Mouse (Mus musculus) layer of hippocampus, postnatal 25 days (tissue): ENCODE results near the gene Slc22a4. TPM values are rescaled to one million over a fixed set of nuclear protein-coding genes. Genes with fewer than 3 reads are reported as not detected.

ENCODE experiments used
- DNase-seq, 2 experiments: peaks; one replicate each; pipeline ENCODE4 v3.0.0; 2022; ENCODE audit warnings: mixed read lengths in 2 of 2, low spot score in 1 of 2; ENCODE audit errors: extremely low spot score in 1 of 2
- total RNA-seq, 2 experiments: library from RNA; stranded (reverse); gene quantifications; 2 replicates each; pipeline ENCODE4 v1.2.3; 2021

The Slc22a4 gene
- 1 to 10 TPM; 4.8 to 7.2 TPM for total RNA-seq

GRCm38 (mm10) chr11:54028044-54028951 lies at the start of gene Slc22a4:
Gene Slc22a4 (minus strand): TSS chr11:54028090.
- peak; percentile 47 to 52 for DNase-seq

DNA sequence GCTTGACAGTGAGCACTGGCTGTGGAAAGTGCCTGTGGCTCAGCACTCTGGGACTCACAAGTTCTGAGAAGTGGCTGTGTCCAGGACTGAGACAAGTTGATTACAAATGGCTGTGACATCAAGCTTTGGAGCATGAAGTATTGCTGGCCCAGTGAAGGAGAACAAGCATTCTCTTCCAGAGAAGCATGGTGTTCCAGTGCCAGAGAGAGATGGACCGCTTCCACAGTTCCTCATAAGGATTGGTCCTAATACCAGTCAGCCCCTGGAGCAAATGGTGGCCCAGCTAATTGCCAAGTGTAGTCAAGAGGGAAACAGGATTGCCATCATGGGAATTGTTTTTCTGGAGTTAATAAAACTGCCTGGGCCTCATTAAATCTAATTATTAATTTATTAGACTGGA lies 48.2 kb upstream of the Slc22a4 start:
- no peak for DNase-seq

DNA sequence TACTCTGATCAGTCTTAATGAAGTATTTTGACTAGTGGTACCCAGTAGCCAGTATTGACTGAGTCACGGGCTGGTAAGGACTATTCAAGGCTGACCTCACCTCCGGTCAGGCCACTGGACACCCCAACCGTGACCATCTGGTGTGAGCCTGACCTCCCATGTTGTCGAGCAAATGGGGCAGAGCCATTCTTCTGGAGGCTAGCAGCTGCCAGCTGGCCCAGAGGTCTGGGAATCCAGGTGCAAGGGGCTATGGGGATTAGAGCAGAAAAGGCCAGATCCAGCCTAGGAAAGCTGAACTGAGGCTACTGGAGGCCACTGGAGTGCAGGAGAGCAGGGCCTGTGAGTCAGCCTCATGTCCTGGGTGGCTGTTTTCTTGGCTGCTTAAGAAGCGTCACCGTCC lies 47.5 kb upstream of the Slc22a4 start:
- no peak for DNase-seq

GRCm38 (mm10) chr11:54073291-54073690 lies 45.4 kb upstream of the Slc22a4 start:
- DNase-seq = no peak

DNA sequence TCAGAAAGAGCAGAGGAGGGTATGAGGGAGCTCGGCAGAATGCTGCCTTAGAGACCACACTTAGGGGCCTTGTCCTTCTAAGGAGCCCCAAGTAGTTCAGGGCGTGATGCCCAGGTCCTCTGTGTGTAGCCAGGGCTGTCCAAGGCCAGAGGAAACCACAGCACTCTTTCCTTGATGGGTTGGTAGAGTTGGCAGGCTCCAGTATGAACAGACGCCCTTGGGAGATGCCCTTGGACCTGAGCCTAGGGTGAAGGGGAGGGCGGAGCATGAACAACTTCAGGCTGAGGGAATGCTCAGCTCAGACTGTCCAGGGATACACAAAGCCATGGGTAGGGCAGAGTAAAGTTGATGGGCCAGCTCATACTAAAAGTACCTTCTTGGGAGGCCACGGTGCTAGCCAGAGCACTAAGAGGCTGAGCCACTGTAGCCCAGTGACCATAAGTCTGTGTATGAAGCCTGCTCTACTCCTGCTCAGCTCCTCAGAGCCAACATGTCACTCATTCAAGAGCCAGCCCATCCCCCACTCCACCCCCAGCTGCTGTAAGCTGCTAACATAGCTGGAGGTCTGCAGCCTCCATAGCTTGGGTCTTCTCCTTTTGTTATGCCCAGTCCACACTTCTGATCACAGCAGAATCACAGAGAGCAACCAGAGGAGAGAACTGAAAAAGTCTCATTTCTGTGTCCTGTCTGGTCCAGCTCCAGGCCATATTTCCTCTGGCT lies 44.0 kb upstream of the Slc22a4 start:
- no peak for DNase-seq

GRCm38 (mm10) chr11:54068520-54069371 lies 40.9 kb upstream of the Slc22a4 start, which contains the start of gene Pdlim4:
Gene Pdlim4 (minus strand): TSS chr11:54069014.
- no peak for DNase-seq

DNA sequence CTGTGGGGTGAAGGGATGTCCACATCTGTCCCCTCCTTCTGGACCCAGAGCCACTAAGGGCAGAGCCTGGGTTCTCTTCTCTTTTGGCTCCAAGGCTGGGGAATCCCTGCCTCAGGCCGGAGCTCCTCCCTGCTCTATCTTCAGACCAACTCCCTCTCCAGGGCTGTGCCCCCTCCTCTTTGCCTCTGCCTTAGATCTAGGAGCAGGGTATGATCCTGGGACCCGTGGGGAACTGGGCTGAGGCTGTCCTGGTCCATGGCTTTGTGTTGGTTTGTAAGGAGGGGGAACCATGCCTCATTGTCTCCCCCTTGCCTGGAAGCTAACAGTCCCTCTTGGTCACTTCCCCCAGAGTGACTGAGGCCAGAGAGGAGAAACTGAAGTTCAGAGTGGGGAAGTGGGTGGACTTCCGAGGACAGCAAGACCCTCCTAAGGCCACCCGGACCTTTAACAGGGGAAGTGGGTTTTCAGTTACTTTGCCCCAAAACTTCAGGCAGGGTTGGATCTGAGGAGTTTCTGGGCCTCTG lies 40.2 kb upstream of the Slc22a4 start:
- no peak for DNase-seq

GRCm38 (mm10) chr11:54067318-54067995 lies 39.6 kb upstream of the Slc22a4 start:
- no peak for DNase-seq

DNA sequence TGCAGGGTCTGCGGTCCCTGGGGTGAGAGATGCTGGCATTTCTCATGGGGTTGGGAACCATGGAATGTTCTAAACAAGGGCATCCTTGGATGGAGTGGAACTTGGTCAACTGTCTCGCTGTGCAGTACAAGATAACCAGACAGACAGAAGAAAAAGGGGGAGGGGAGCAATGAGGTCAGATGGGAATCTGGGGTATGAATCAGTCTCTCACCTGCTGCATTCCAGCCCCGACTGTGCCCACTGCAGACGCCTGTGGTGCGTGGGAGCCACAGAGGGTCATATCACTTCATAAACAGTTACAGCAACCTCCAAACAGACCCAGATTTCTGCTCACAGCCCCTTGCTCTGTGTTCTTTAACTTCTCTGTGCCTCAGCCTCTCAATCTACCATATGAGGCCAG lies 38.5 kb upstream of the Slc22a4 start:
- DNase-seq = no peak

- DNase-seq = no peak
These were observed 38.0 kb upstream of the Slc22a4 start for GRCm38 (mm10) chr11:54065915-54066178.

- DNase-seq = no peak
These were observed 37.4 kb upstream of the Slc22a4 start for GRCm38 (mm10) chr11:54065106-54065914.

DNA sequence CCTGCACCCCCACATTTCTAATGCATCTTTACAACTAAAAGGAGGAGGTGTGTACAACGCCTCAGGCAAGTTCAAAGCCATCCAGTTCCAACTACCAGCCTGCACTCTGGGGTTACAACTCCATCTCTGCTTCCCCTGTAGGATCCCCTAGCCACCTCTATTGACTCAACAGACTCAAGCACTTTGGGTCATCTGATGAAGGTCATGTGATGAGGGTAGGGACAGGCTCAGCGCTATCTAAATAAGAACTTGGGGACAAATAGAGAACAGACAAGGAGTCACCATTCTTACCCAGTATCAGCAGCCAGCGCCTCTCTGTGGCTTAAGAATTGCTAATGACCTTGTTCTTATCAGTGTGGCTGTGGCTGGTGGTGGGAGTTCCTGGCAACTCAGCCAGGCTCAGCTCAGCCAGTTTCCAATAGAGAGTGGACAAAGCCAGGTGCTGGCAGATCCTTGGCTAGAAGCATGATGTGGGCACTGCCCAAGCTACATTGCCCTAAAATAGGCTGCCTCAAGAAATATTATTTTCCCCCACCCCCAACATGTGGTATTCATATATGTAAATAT lies 36.6 kb upstream of the Slc22a4 start:
- no peak for DNase-seq

GRCm38 (mm10) chr11:54063472-54063775 lies 35.5 kb upstream of the Slc22a4 start:
- DNase-seq = no peak

- DNase-seq = no peak
These were observed 35.0 kb upstream of the Slc22a4 start for GRCm38 (mm10) chr11:54062753-54063471.

- DNase-seq = no peak
These were observed 34.3 kb upstream of the Slc22a4 start for GRCm38 (mm10) chr11:54062086-54062752.

GRCm38 (mm10) chr11:54060316-54060715 lies 32.4 kb upstream of the Slc22a4 start:
- no peak for DNase-seq

DNA sequence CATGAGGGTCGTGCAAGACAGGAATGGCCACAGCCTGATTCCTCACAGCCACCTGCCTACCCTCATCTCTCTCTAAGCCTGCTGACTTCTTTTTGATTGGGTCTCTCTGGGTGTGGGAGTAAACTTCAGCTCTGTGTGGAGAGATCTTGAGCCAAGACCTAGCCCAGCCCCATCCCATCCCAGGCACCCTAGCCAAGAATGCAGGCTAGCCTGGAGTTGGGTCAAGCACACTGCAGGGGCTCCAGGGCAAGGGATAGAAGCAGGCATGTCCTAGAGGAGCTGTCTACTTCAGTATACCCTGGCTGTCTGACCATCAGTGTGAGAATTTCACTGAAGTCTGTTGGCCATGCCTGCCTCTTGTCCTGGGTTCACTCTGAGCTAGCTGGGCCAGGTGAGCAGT lies 31.6 kb upstream of the Slc22a4 start:
- no peak for DNase-seq

DNA sequence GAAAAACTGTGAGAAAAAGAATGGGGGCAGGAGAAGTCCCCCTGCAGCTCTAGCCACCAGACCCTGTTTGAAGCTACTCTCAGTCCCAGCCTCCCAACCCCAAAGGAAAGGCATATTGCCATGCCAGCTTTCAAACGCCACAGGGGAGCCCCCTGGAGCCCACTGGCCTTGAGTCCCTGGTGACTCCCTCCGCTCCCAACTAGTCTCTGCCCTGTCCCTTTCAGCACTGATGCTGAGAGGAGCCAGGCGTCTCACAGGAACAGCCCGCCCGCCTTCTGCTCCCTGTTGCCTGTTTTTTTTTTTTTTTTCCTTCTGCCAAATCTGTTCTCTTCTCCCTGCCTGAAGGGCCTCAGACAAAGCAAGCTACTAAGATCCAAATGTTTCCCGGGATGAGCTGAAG lies 30.8 kb upstream of the Slc22a4 start:
- DNase-seq = peak; percentile 38 to 46
